Mouse (Mus musculus): Measurements from ENCODE around the gene Otx1.

- TF ChIP-seq CTCF (IDR thresholded peaks at IDR 0.05; ENCODE audit: extremely low read depth, insufficient read length, insufficient replicate concordance, low read depth, low read length) (no peak), POLR2A (IDR thresholded peaks at IDR 0.05; ENCODE audit: low read depth, low read length) (no peak)
These were observed 2.2 kb downstream of the Otx1 start for GRCm38 (mm10) chr11:22000316-22001076.
